Comparison of ENCODE assay signal across 8 mouse cellular contexts in the genomic region with DNA sequence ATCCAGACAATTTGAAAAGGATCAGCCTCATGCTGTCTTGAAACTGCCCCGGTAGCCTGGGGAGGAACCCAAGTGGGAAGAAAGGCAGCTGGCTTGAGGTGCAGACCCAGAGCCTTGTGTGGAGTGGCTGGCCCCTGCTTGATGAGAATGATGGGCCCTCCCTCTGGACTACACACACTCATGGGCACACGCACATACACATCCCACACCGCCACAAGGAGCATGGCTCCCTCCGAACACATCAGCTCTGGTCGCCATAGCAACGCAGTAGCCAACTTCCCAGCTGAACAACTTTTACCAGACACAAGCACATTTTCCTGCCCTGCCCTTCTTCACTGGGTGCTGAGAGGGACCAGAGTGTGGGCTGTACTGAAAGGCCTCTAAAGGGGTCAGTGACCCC.
DNase-seq lines count a peak whose midpoint lies in the region; ATAC-seq lines count a peak whose summit lies in the region.

No protein-coding gene starts in this region.

- WGBS in hindbrain, embryonic 11.5 days, result 21% methylated on average over 6 of the region's 6 CpGs
- 18% methylated on average over 6 of the region's 6 CpGs for WGBS in hindbrain, embryonic 10.5 days
- WGBS in forebrain, embryonic 11.5 days, result 12% methylated on average over 6 of the region's 6 CpGs
- WGBS in intestine, embryonic 16.5 days, result 33% methylated on average over 6 of the region's 6 CpGs

- H3K9me3 ChIP-seq in hindbrain, embryonic 11.5 days (ENCODE audit: control insufficient read depth, low read length), result no peaks in the 10 kb centered on the region
- H3K9me3 ChIP-seq in hindbrain, embryonic 10.5 days, result no peaks in the 10 kb centered on the region
- no peaks in the 10 kb centered on the region for H3K9me3 ChIP-seq in forebrain, embryonic 11.5 days (ENCODE audit: control insufficient read depth, low read length)
- H3K9me3 ChIP-seq in intestine, embryonic 16.5 days (ENCODE audit: control insufficient read depth, low read length), result no peaks in the 10 kb centered on the region

- intact Hi-C loops in left cerebral cortex, postnatal 25 days (cut with DNase I), result no loop called here

- ATAC-seq in hindbrain, embryonic 11.5 days (ENCODE audit: low FRiP score), result no peak
- peak; percentile 51; the same call in 1 of the 2 replicates for ATAC-seq in forebrain, embryonic 11.5 days (replicated peaks; ENCODE audit: low FRiP score)
- ATAC-seq in intestine, embryonic 16.5 days, result no peak

- peak; percentile 59 for DNase-seq in hindbrain, embryonic 11.5 days (ENCODE audit: low spot score)
- DNase-seq in hindbrain, embryonic 10.5 days (ENCODE audit: low spot score), result no peak
- DNase-seq in forebrain, embryonic 11.5 days (ENCODE audit: low spot score), result peak; percentile 69
- DNase-seq in left cerebral cortex, postnatal 25 days (ENCODE audit: low spot score in 2 of 2), result peak; percentile 70 to 71
- DNase-seq in right cerebral cortex, adult 2 months (ENCODE audit: low spot score in 2 of 2), result peak; percentile 49 to 74
- DNase-seq in urinary bladder, adult 2 months (ENCODE audit: low spot score), result no peak
- no peak for DNase-seq in cerebellum, adult 9-11 months

- H3K9ac ChIP-seq in hindbrain, embryonic 11.5 days (ENCODE audit: low read depth, low read length), result no peak overlapping the region
- no peak overlapping the region for H3K9ac ChIP-seq in forebrain, embryonic 11.5 days (ENCODE audit: low read length)
- H3K9ac ChIP-seq in intestine, embryonic 16.5 days (ENCODE audit: low read depth, low read length), result no peak overlapping the region

- no peaks in the 10 kb centered on the region for H3K36me3 ChIP-seq in hindbrain, embryonic 11.5 days (ENCODE audit: control insufficient read depth, insufficient read depth, low read length)
- no peaks in the 10 kb centered on the region for H3K36me3 ChIP-seq in hindbrain, embryonic 10.5 days
- no peaks in the 10 kb centered on the region for H3K36me3 ChIP-seq in forebrain, embryonic 11.5 days (ENCODE audit: control insufficient read depth, insufficient read depth, low read length)
- H3K36me3 ChIP-seq in intestine, embryonic 16.5 days (ENCODE audit: control insufficient read depth, insufficient read depth, low read length), result no peaks in the 10 kb centered on the region

- peaks cover 17% of the 10 kb centered on the region for H3K4me1 ChIP-seq in hindbrain, embryonic 11.5 days (replicated peaks; ENCODE audit: control insufficient read depth, insufficient read depth, low read length)
- peaks cover 51% of the 10 kb centered on the region for H3K4me1 ChIP-seq in hindbrain, embryonic 10.5 days (replicated peaks)
- H3K4me1 ChIP-seq in forebrain, embryonic 11.5 days (replicated peaks; ENCODE audit: control insufficient read depth, insufficient read depth, low read length), result peaks cover 18% of the 10 kb centered on the region
- peaks cover 8% of the 10 kb centered on the region for H3K4me1 ChIP-seq in intestine, embryonic 16.5 days (ENCODE audit: control insufficient read depth, insufficient read depth, low read length)

- H3K4me2 ChIP-seq in hindbrain, embryonic 11.5 days (replicated peaks; ENCODE audit: low read depth, low read length), result no peak overlapping the region
- no peak overlapping the region for H3K4me2 ChIP-seq in forebrain, embryonic 11.5 days (ENCODE audit: low read depth, low read length, severe bottlenecking)
- H3K4me2 ChIP-seq in intestine, embryonic 16.5 days (ENCODE audit: low read depth, low read length), result no peak overlapping the region

- no peaks in the 10 kb centered on the region for H3K27me3 ChIP-seq in hindbrain, embryonic 11.5 days (ENCODE audit: control insufficient read depth, insufficient read depth, low read length)
- H3K27me3 ChIP-seq in hindbrain, embryonic 10.5 days (ENCODE audit: insufficient read depth, poor library complexity, severe bottlenecking), result peaks cover 35% of the 10 kb centered on the region
- H3K27me3 ChIP-seq in forebrain, embryonic 11.5 days (ENCODE audit: control insufficient read depth, insufficient read depth, low read length), result peaks cover 2% of the 10 kb centered on the region; the same call in 1 of the 2 replicates
- 0 out of 2 replicates have a peak, but pooled peaks cover 6% of the 10 kb centered on the region for H3K27me3 ChIP-seq in intestine, embryonic 16.5 days (replicated peaks; ENCODE audit: control insufficient read depth, insufficient read depth, low read length)

- H3K27ac ChIP-seq in hindbrain, embryonic 11.5 days (ENCODE audit: low read depth, low read length), result no peak overlapping the region
- no peak overlapping the region for H3K27ac ChIP-seq in hindbrain, embryonic 10.5 days
- no peak overlapping the region for H3K27ac ChIP-seq in forebrain, embryonic 11.5 days (ENCODE audit: low read depth, low read length)
- no peak overlapping the region for H3K27ac ChIP-seq in intestine, embryonic 16.5 days (ENCODE audit: low read length)

- H3K4me3 ChIP-seq in hindbrain, embryonic 11.5 days (ENCODE audit: low read depth, low read length), result no peak overlapping the region
- no peak overlapping the region for H3K4me3 ChIP-seq in hindbrain, embryonic 10.5 days
- H3K4me3 ChIP-seq in forebrain, embryonic 11.5 days (ENCODE audit: low read depth, low read length), result no peak overlapping the region
- H3K4me3 ChIP-seq in intestine, embryonic 16.5 days (ENCODE audit: low read length), result no peak overlapping the region

Comparison
In these comparisons a context has a peak if more than half of its experiments do, and no peak if none do; other contexts are left out.
1. DNase-seq: peak in hindbrain, embryonic 11.5 days (single experiment), forebrain, embryonic 11.5 days (single experiment), left cerebral cortex, postnatal 25 days (2 of 2) and right cerebral cortex, adult 2 months (2 of 2); none in hindbrain, embryonic 10.5 days (single experiment), urinary bladder, adult 2 months (single experiment) and cerebellum, adult 9-11 months (single experiment).